Mouse (Mus musculus) neural tube, embryonic 14.5 days (tissue): ENCODE measurements around the gene Msln. TPM values are rescaled to one million over a fixed set of nuclear protein-coding genes. Genes with fewer than 3 reads are reported as not detected.
A peak's percentile ranks its signal among the peaks of the same experiment; 100 is the strongest.

Experiments used
- ATAC-seq: fragments of 200-750 bp; cut with Nextera tagmentation; 2 replicates; pipeline ENCODE4 v1.8.0; 2017; ENCODE audit warnings: low read depth, mild to moderate bottlenecking, moderate TSS enrichment, moderate library complexity
- H3K27ac ChIP-seq: fragments of 300-500 bp; sonication (generic); 2 replicates; pipeline ENCODE4 v1.5.1; 2014; ENCODE audit warnings: low read depth, mild to moderate bottlenecking, control low read depth, low read length, moderate library complexity, mixed read lengths
- H3K27me3 ChIP-seq: fragments of 300-500 bp; sonication (generic); 2 replicates; pipeline ENCODE4 v1.6.1; 2014; ENCODE audit warnings: low read length; ENCODE audit not compliant: control insufficient read depth, insufficient read depth
- H3K36me3 ChIP-seq: fragments of 300-500 bp; sonication (generic); 2 replicates; pipeline ENCODE4 v1.6.1; 2014; ENCODE audit warnings: low read length, mixed read lengths; ENCODE audit not compliant: control insufficient read depth, insufficient read depth
- H3K4me1 ChIP-seq: fragments of 300-500 bp; sonication (generic); 2 replicates; pipeline ENCODE4 v1.6.1; 2014; ENCODE audit warnings: low read length; ENCODE audit not compliant: control insufficient read depth, insufficient read depth
- H3K4me2 ChIP-seq: fragments of 300-500 bp; sonication (generic); 2 replicates; pipeline ENCODE4 v1.6.1; 2014; ENCODE audit warnings: mild to moderate bottlenecking, low read depth, low read length, control low read depth
- H3K4me3 ChIP-seq: fragments of 300-500 bp; sonication (generic); 2 replicates; pipeline ENCODE4 v1.5.1; 2014; ENCODE audit warnings: low read depth, low read length, control low read depth, mixed read lengths
- H3K9ac ChIP-seq: fragments of 300-500 bp; sonication (generic); replicated peaks from 2 replicates; pipeline ENCODE4 v1.6.1; 2014; ENCODE audit warnings: low read depth, mild to moderate bottlenecking, control low read depth, low read length, mixed read lengths
- H3K9me3 ChIP-seq: fragments of 300-500 bp; sonication (generic); 2 replicates; pipeline ENCODE4 v1.6.1; 2016; ENCODE audit warnings: low read length; ENCODE audit not compliant: control insufficient read depth
- WGBS: fragments of 180-500 bp; shearing (Covaris S2); extraction: QIAGEN DNeasy Blood & Tissue Kit; methylation state at CpG from one replicate; pipeline ENCODE4 v1.1.7; 2014; 5-methylcytosine and 5-hydroxymethylcytosine counted together
- polyA plus RNA-seq: library from polyadenylated mRNA; unstranded; fragments of >200 nt; fragmentation: Nextera tagmentation; extraction: Ambion mirVana; gene quantifications from 2 replicates; pipeline ENCODE4 v1.2.1, GENCODE M21; 2014

Gene Msln
- polyA plus RNA-seq, 1 experiment from 2014 or later, result not detected

DNA sequence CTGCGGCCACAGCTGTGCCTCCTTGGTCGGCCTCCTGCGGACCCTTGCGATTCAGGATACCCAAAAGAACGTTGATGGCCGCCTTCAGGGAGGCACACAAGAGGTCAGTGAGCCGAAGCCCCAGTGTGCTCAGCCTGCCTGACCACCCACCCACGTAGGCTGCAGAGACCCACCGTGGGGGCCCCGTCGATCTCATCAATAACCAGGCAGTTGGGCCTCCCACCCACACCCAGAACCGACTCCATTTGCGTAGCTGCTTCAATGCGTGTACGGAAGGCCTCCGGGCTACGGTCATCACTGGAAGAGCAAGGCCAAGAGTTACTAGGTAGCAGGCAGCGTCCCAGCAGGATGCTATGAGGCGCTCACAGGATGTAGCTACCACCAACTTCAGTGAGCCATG, 30.7 kb downstream of the Msln start:
- 94% methylated on average over 19 of the region's 19 CpGs for WGBS
- no peak overlapping the region for H3K4me2 ChIP-seq
- no peaks in the 10 kb centered on the region for H3K9me3 ChIP-seq
- ATAC-seq, result no peak
- no peak overlapping the region for H3K9ac ChIP-seq
- no peak overlapping the region for H3K4me3 ChIP-seq
- peaks cover 13% of the 10 kb centered on the region for H3K4me1 ChIP-seq
- H3K36me3 ChIP-seq, result no peaks in the 10 kb centered on the region
- H3K27me3 ChIP-seq, result no peaks in the 10 kb centered on the region
- no peak overlapping the region for H3K27ac ChIP-seq

DNA sequence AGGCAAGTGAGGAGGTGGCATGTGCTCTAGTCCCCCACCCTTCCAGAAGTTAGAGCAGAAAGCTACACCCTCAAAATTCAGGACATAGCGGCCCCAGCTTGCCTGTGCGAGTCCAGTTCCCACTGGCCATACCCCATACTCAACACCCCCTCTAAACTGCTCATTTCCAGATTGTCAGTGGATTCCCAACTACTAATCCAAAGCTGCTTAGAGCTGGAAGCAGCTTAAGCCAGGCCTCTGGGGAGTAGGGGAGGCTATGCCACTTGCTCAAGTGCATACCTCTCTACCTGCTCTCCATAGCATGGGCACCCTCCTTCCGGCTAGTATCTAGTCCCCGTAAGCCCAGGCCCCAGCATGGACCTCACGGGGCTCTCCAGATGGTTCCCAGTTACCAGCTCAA, 32.7 kb downstream of the Msln start:
- H3K9ac ChIP-seq, result no peak overlapping the region
- H3K4me3 ChIP-seq, result no peak overlapping the region
- H3K27ac ChIP-seq, result no peak overlapping the region
- no peak for ATAC-seq
- H3K4me2 ChIP-seq, result no peak overlapping the region
- no peaks in the 10 kb centered on the region for H3K36me3 ChIP-seq
- peaks cover under 1% of the 10 kb centered on the region for H3K4me1 ChIP-seq
- 94% methylated on average over 5 of the region's 5 CpGs for WGBS
- H3K9me3 ChIP-seq, result no peaks in the 10 kb centered on the region
- H3K27me3 ChIP-seq, result peaks cover 16% of the 10 kb centered on the region

- Histone ChIP-seq H3K27ac (no peak overlapping the region), H3K4me2 (peak overlapping the region; percentile 58), H3K9ac (peak overlapping the region; percentile 53), H3K27me3 (peaks cover 17% of the 10 kb centered on the region), H3K4me1 (no peaks in the 10 kb centered on the region), H3K4me3 (peak overlapping the region; percentile 30), H3K36me3 (no peaks in the 10 kb centered on the region), H3K9me3 (no peaks in the 10 kb centered on the region)
- ATAC-seq, result no peak
- 8% methylated on average over 6 of the region's 6 CpGs for WGBS
These were observed 36.5 kb downstream of the Msln start for GRCm38 (mm10) chr17:25717691-25718090.

GRCm38 (mm10) chr17:25716711-25717637, 37.2 kb downstream of the Msln start, which contains the start of gene Gng13:
Gene Gng13, plus strand, starts transcription at chr17:25717171.
- Histone ChIP-seq H3K9me3 (no peaks in the 10 kb centered on the region), H3K4me3 (peak within 1 kb of the TSS; percentile 30), H3K4me2 (peak within 1 kb of the TSS; percentile 58), H3K27me3 (peaks cover 17% of the 10 kb centered on the region), H3K36me3 (no peaks in the 10 kb centered on the region), H3K27ac (no peak within 1 kb of the TSS), H3K9ac (peak within 1 kb of the TSS; percentile 53), H3K4me1 (no peaks in the 10 kb centered on the region)
- WGBS, result 2% methylated on average over 41 of the region's 45 CpGs
- ATAC-seq, result no peak

DNA sequence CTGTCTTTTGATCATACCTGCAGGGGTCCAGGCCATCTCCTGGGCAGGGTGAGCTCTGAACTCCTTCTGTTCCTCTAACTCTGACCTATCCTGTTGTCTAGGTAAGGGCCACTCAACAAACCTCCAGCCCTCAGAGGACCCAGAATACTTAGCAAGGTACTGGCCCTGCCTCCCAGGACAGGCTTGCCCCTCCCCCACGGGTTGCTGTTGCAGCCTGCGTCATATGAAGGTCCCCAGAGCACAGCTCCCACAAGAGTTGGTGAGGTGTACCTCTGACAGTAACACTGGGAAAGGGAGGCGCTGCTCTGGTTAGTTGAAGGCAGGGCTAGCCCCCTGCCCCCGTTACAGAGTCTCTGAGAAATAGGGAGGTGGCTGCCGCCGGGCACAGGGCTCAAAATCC, 38.0 kb downstream of the Msln start:
- ATAC-seq, result no peak
- WGBS, result 4% methylated on average over 6 of the region's 6 CpGs
- H3K36me3 ChIP-seq, result no peaks in the 10 kb centered on the region

GRCm38 (mm10) chr17:25715627-25716026, 38.6 kb downstream of the Msln start:
- no peak for ATAC-seq
- H3K27ac ChIP-seq, result no peak overlapping the region
- H3K4me3 ChIP-seq, result no peak overlapping the region
- peaks cover 17% of the 10 kb centered on the region for H3K27me3 ChIP-seq
- H3K4me2 ChIP-seq, result no peak overlapping the region
- WGBS, result 60% methylated on average over 3 of the region's 3 CpGs
- no peaks in the 10 kb centered on the region for H3K4me1 ChIP-seq
- H3K9ac ChIP-seq, result no peak overlapping the region
- H3K36me3 ChIP-seq, result no peaks in the 10 kb centered on the region
- H3K9me3 ChIP-seq, result no peaks in the 10 kb centered on the region

More for the DNA sequence above, 38.0 kb downstream of the Msln start:
- H3K9me3 ChIP-seq, result no peaks in the 10 kb centered on the region
- H3K27ac ChIP-seq, result no peak overlapping the region
- H3K4me2 ChIP-seq, result no peak overlapping the region
- no peaks in the 10 kb centered on the region for H3K4me1 ChIP-seq
- no peak overlapping the region for H3K4me3 ChIP-seq
- no peak overlapping the region for H3K9ac ChIP-seq
- H3K27me3 ChIP-seq, result peaks cover 17% of the 10 kb centered on the region

- WGBS, result 78% methylated on average over 4 of the region's 4 CpGs
- ATAC-seq, result no peak
- H3K4me1 ChIP-seq, result no peaks in the 10 kb centered on the region
These were observed 43.0 kb downstream of the Msln start for GRCm38 (mm10) chr17:25711136-25711535.

GRCm38 (mm10) chr17:25709994-25710393, 44.2 kb downstream of the Msln start:
- 96% methylated on average over 2 of the region's 2 CpGs for WGBS
- Histone ChIP-seq H3K9me3 (no peaks in the 10 kb centered on the region), H3K36me3 (no peaks in the 10 kb centered on the region), H3K4me2 (no peak overlapping the region), H3K9ac (no peak overlapping the region), H3K27me3 (no peaks in the 10 kb centered on the region), H3K4me3 (no peak overlapping the region), H3K27ac (no peak overlapping the region), H3K4me1 (no peaks in the 10 kb centered on the region)
- no peak for ATAC-seq

More at GRCm38 (mm10) chr17:25711136-25711535, 43.0 kb downstream of the Msln start:
- Histone ChIP-seq H3K27ac (no peak overlapping the region), H3K9me3 (no peaks in the 10 kb centered on the region), H3K9ac (no peak overlapping the region), H3K4me2 (no peak overlapping the region), H3K36me3 (no peaks in the 10 kb centered on the region), H3K27me3 (no peaks in the 10 kb centered on the region; the same call in 1 of the 2 replicates), H3K4me3 (no peak overlapping the region)

GRCm38 (mm10) chr17:25700863-25701496, 53.2 kb downstream of the Msln start:
- H3K4me1 ChIP-seq, result no peaks in the 10 kb centered on the region
- no peaks in the 10 kb centered on the region for H3K9me3 ChIP-seq
- H3K27me3 ChIP-seq, result no peaks in the 10 kb centered on the region
- WGBS, result 59% methylated on average over 9 of the region's 9 CpGs
- H3K9ac ChIP-seq, result no peak overlapping the region
- ATAC-seq, result no peak
- H3K36me3 ChIP-seq, result no peaks in the 10 kb centered on the region
- no peak overlapping the region for H3K4me3 ChIP-seq
- H3K4me2 ChIP-seq, result no peak overlapping the region
- H3K27ac ChIP-seq, result no peak overlapping the region
